Mouse (Mus musculus): ENCODE measurements at regions not wholly inside any gene's neighbourhood (a gene's known extent, or its start where the extent isn't known, plus 50 kb on each side); places are given as distances from the start of the nearest gene placed in this dataset.

DNA sequence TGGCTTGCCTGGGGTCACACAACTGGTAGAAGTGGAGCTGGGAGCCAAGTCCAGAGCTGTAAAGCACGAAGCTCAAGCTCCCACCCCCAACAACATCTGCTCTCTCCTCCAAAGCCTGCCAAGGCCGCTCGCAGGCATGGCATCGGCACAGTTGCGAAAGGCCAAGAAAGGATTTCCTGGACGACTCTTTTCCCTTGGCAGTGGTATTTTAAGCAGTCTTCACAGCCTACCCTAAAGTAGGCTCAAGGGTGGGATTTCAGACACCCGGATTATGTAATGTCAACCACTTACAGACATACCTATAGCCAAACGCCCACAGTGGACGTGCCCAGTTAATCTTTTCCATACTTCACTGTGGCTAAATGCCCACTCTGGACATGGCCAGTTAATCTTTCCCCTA, 162.6 kb downstream of the Inhbb start:
- TF ChIP-seq CTCF (IDR thresholded peaks at IDR 0.05; ENCODE audit: control insufficient read depth, insufficient read depth, insufficient replicate concordance, low read depth, low read length) (no peak), POLR2A (IDR thresholded peaks at IDR 0.05; ENCODE audit: control insufficient read depth, low read depth, low read length) (no peak)
